Mouse (Mus musculus) urinary bladder, adult 18-20 months (tissue): ENCODE results near the gene Me3.
A peak's percentile ranks its signal among the peaks of the same experiment; 100 is the strongest.
"Not testable (repeated sequence)": the region's sequence is repeated elsewhere in the genome, so short reads cannot be mapped to it uniquely, and the experiment has no call there.

Source experiments
- DNase-seq, 2 experiments: peaks; one replicate each; pipeline ENCODE4 v3.0.0; 2022; ENCODE audit warnings: low spot score in 2 of 2, mixed read lengths in 2 of 2

Me3 gene

DNA sequence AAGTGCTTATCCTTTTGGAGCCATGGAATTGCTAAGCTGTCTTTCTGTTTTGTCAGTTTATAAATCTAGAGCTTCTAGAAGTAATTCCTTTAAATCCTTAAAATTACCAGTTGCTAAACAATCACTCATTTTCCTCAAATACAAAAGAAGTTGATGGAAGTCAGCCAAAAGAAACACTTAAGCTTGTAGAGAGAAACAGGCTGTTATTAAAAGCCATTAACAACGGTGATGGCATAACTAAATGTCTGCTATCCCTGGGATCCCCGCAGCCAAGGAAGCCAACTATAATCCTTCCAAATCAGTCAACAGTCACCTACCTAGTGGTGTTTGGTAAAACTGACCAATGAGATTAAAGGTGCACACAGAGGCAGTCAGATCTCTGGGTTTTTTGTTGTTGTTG is 98.3 kb downstream of the Me3 start:
- DNase-seq = no peak

- not testable (repeated sequence) for DNase-seq
Measured at GRCm38 (mm10) chr7:89731115-89731514, 98.9 kb downstream of the Me3 start.

DNA sequence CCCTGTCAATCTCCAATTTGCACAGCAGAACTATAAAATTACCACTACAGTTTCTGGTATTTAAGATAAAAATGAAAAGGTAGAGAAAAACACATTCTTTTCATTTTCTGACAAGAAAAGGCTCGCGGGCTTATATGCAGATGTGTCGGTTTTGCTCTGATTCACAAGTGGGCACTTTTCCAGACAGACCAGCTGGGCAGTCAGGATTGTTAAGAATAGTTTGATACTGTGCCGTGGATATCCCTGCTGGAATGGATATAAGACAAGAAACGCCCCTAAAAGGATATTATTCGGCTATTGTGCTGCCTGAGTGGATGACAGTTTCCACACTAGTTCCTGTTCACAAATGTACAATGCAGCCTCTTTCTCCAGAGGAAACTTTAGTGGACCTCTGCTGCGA is 116.2 kb downstream of the Me3 start:
- no peak for DNase-seq

DNA sequence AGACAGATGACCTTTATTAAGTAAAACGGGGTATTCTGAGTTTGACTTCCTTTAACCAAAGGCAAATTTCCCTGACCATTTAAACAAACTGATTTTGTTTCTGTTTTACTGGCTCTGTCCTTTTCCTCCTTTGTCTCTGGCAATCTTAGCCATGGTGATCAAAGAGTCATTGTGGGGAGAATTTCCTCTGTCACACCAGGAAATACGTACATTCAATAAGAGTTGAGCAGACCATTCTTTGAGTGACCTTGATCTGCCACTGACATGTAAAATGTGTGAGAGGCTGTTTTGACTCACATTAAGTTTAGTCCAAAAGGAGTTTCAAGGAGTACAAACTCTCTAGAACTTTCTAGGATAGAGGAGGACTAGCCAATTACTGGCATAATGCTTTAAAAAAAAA is 117.0 kb downstream of the Me3 start:
- no peak for DNase-seq

- DNase-seq = no peak
Measured at GRCm38 (mm10) chr7:89766678-89767508, 134.7 kb downstream of the Me3 start.

DNA sequence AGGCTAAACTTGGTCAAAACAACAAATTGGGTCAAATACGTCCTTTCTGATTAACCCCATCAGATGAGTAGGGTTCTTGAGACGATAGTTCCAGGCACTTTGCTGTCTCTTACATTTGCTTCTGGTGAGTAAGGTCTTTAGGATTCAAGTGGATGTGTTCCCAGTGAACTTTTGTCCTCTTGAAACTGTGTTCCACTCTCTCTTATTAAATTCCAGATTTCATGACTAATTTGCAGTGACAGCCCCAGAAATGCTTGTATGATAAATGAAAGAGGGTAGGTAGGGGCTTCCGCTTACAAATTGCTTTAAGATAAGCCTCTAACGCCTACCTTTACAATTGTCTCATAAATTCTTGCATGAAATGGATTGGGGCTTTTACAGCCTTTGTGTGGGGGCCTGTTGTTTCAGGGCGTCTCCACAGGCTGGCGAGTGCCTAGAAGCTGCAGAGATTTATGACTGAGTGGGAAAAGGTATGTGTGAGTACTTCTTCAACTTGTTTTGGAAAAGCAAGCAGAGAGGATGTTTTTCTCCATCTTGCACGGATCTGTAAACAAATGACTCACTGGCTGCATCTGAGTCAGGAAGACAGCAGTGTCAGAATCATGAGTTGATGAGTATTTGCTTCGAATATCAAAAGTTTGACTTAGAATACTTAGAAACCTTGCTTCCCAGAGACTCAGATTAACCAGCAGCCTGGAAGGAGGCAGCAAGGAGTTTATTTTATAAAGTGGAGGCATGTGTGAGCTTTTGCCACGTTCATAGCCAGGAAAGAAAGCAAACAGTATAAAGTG is 137.1 kb downstream of the Me3 start:
- DNase-seq = no peak

GRCm38 (mm10) chr7:89770021-89770420 is 137.8 kb downstream of the Me3 start:
- DNase-seq = no peak

DNA sequence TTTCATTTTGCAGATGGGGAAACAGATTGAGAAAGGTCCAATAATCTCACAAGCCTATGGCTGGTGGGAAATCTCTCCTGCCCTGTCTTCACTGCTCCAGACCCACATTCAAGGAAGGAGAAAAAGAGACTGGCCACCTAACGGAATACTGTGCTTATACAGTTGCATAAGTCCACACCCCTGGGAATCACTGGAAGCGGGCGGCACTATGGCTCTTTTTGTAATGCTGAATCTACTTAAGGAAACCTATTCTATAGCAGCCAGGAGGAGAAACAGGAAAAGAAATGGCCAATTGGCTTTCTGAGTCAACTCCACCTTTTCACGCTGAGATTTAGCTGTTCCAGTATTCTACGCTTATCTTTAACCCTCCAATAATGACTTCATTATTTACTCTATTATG is 140.7 kb downstream of the Me3 start:
- no peak for DNase-seq

- no peak for DNase-seq
Measured at GRCm38 (mm10) chr7:89773352-89773921, 141.2 kb downstream of the Me3 start.

DNA sequence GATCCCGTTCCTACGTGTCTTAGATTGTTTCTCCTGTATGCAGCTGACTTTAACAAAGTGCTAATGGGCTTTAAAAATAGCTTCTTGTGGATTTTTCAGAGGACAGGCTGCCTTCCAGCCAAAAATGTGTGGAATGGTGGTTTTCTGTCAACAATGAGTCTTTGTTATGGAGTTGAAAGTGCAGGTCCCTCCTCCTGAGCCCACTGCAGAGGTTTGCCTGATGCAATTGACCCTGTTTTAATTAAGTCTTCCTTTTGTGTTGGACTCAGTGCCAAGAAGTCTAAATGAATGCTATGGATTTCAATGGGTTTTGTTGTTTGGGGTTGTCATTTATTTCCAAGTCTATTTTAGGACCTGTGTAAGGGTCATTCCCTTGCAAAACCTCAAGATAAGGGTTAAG is 141.7 kb downstream of the Me3 start:
- DNase-seq = no peak

DNA sequence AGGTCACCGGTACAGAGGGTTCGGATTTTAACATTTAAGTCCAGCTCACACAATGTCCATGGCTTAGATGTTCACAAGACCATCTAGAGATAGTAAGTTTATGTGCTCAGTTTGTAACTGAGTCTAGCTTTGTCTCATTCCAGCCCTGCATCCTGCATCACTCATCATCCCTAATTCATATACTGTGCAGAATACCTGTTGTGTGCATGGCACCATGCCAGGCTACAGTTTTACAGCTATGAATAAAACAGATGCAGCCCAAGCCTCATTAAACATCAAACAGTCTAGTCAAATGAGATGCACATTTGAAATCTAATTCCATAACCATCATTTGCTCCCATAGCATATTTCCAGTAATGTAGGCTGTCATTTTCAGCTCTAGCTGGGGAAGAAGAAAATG is 143.7 kb downstream of the Me3 start:
- DNase-seq = no peak

- DNase-seq = no peak
Measured at GRCm38 (mm10) chr7:89781391-89781790, 149.2 kb downstream of the Me3 start.

- peak in 1 of 2 experiments; percentile 53 for DNase-seq
Measured at GRCm38 (mm10) chr7:89787735-89788134, 155.5 kb downstream of the Me3 start.

- DNase-seq = no peak
Measured at GRCm38 (mm10) chr7:89792576-89792975, 160.4 kb downstream of the Me3 start.

GRCm38 (mm10) chr7:89795366-89795765 is 163.2 kb downstream of the Me3 start:
- no peak for DNase-seq

DNA sequence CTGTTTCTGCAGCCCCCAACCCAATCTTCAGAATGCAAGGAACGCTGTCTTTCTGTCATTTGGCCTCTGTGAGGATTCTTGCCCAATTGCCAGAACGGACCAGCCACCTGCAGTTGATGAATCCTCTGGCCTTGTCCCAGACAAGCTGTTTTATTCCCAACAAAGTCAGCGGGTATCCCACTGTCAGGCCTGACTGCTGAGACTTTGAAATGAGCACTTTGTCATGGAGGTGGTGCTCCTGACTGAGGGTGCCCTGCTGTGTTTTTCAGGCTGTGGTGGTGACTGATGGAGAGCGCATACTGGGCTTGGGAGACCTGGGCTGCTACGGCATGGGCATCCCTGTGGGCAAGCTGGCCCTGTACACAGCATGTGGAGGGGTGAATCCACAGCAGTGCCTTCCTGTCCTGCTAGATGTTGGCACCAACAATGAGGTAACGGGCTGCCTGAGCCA is 164.2 kb downstream of the Me3 start:
- no peak for DNase-seq

GRCm38 (mm10) chr7:89798358-89799020 is 166.3 kb downstream of the Me3 start:
- DNase-seq = no peak

- DNase-seq = no peak
Measured at GRCm38 (mm10) chr7:89802447-89802846, 170.3 kb downstream of the Me3 start.

- no peak for DNase-seq
Measured at GRCm38 (mm10) chr7:89803966-89804365, 171.8 kb downstream of the Me3 start.

- no peak for DNase-seq
Measured at GRCm38 (mm10) chr7:89809400-89809799, 177.2 kb downstream of the Me3 start.

- no peak for DNase-seq
Measured at GRCm38 (mm10) chr7:89828436-89829065, 196.4 kb downstream of the Me3 start.

GRCm38 (mm10) chr7:89829201-89829600 is 197.0 kb downstream of the Me3 start:
- no peak for DNase-seq
